Mouse (Mus musculus): Measurements from ENCODE around the gene Mrtfb.

DNA sequence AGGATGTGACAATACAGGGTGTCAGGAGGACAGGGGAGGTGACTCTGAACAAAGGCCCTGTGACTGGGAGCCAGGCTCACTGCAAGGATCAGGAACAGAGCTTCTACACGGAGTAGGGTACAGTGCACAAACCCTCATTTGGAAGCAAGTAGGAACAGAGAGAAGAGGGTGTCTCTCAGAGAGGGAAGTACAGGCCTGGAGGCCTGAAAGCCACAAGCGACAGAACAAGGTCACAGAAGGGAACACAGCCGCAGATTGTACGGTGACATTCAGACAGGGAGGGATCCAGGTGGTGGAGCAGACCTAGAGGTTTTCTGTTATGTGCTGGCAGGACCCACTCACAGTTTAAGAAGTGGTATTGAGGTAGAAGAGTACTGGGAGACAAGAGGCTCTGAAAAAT is 17.2 kb upstream of the Mrtfb start:
- TF ChIP-seq GATA1 (IDR thresholded peaks at IDR 0.05; ENCODE audit: borderline replicate concordance, low read length) (no peak), FLI1 (IDR thresholded peaks at IDR 0.05; ENCODE audit: low read length) (no peak)

Measured in megakaryocyte, embryonic 14.5 days (primary cell).